Mouse (Mus musculus): Measurements from ENCODE around the gene Mtus2. TPM values are rescaled to one million over a fixed set of nuclear protein-coding genes. Genes with fewer than 3 reads are reported as not detected.

Gene Mtus2
- total and polyA plus RNA-seq, 2 experiments from 2014 or later = 33.6 to 40.4 TPM

DNA sequence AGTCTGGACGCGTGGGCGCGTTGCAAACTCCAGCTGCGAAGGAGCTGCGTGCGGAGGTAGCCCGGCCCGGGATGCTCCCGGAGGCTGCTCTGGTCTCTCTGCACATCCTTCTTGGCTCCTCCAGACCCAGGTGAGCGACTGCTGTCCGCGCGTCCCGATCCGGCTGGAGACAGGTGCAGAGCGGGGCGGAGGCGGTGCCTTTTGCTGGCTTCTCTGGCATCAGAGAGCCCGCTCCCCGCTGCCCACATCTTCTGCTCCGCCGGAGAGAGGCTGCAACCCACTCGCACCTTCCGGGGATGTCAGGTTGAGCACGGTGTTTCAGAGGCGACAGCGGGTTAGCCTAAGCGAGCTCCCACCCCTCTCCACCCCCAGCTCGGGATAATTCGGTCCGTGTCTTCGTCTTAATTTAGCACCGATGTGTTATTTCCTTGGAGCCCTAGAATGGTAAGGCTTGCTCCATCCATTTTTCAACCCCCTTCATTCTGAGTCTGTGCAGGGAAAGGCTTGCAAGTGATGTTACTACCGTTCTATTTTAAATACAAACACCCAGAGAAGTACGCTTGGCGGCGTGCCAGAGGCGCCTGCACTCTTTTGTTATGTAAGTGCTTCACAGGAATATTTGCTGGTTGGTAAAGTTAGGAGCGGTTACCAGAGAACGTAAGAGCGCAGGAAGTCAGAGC lies 612 bp downstream of the Mtus2 start:
- Histone ChIP-seq H3K4me2 (ENCODE audit: low read depth, low read length) (peak overlapping the region; percentile 70), H3K27ac (peak overlapping the region; percentile 81), H3K9ac (replicated peaks; ENCODE audit: low read length) (peak overlapping the region; percentile 69), H3K9me3 (ENCODE audit: low read length) (no peaks in the 10 kb centered on the region), H3K4me3 (ENCODE audit: low read length) (peak overlapping the region; percentile 59), H3K27me3 (ENCODE audit: insufficient read depth, low read length) (no peaks in the 10 kb centered on the region; the same call in 1 of the 2 replicates), H3K36me3 (ENCODE audit: insufficient read depth, low read length) (no peaks in the 10 kb centered on the region), H3K4me1 (ENCODE audit: insufficient read depth, low read length) (no peaks in the 10 kb centered on the region)
- ATAC-seq (peak; percentile 48), DNase-seq (ENCODE audit: low spot score) (peak; percentile 82)
- no peak for TF ChIP-seq CTCF (IDR thresholded peaks at IDR 0.05; ENCODE audit: low read depth)
- WGBS = 2% methylated on average over 42 of the region's 42 CpGs

DNA sequence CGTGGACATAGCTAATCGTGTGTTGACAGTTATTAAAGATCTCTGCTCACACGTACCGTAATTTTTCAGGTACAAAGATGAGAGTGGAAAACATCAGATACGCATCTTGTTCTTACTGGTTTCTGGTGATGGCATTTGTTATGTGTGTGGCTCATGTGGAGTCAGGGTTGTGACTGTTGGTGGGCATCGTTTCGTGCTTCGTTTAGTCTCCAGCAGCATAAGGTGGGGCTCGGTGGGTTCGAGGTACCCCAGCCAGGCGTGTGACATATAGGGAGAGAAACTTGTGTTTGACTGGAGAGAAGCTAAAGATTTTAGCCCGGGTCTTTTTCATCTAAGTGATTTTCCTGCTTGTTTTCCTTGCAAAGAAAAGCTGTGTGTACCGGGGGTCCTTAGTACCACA lies 1.4 kb downstream of the Mtus2 start:
- TF ChIP-seq CTCF (IDR thresholded peaks at IDR 0.05; ENCODE audit: low read depth) = no peak
- H3K36me3 ChIP-seq (ENCODE audit: insufficient read depth, low read length) = no peaks in the 10 kb centered on the region
- no peaks in the 10 kb centered on the region for H3K9me3 ChIP-seq (ENCODE audit: low read length)
- H3K4me1 ChIP-seq (ENCODE audit: insufficient read depth, low read length) = no peaks in the 10 kb centered on the region
- H3K4me2 ChIP-seq (ENCODE audit: low read depth, low read length) = peak overlapping the region; percentile 70
- DNase-seq (ENCODE audit: low spot score) (no peak), ATAC-seq (no peak)
- no peaks in the 10 kb centered on the region; the same call in 1 of the 2 replicates for H3K27me3 ChIP-seq (ENCODE audit: insufficient read depth, low read length)
- peak overlapping the region; percentile 59 for H3K4me3 ChIP-seq (ENCODE audit: low read length)
- H3K27ac ChIP-seq = peak overlapping the region; percentile 81; the same call in 1 of the 2 replicates
- H3K9ac ChIP-seq (replicated peaks; ENCODE audit: low read length) = 0 out of 2 replicates have a peak overlapping the region, but pooled peaks have one; percentile 13
- 20% methylated on average over 13 of the region's 13 CpGs for WGBS

DNA sequence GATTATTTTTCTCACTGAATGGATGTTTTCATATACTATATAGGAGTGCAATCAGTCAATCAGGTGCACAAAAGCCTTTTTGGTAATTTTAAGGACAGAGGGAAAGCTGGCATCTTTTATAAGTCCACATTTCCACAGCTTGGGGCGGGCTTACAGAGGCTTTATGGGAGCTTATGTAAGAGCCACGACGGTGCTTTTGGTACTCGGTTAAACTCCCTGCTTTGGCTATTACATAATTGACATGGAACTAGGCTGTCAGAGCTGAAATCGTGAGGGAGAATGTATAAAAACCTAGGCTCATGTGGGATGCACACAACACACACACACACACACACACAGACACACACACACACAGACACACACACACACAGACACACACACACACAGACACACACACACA lies 2.0 kb downstream of the Mtus2 start:
- no peak for TF ChIP-seq CTCF (IDR thresholded peaks at IDR 0.05; ENCODE audit: low read depth)
- Histone ChIP-seq H3K4me1 (ENCODE audit: insufficient read depth, low read length) (no peaks in the 10 kb centered on the region), H3K9ac (replicated peaks; ENCODE audit: low read length) (no peak overlapping the region), H3K4me2 (ENCODE audit: low read depth, low read length) (peak overlapping the region; percentile 70), H3K9me3 (ENCODE audit: low read length) (no peaks in the 10 kb centered on the region), H3K4me3 (ENCODE audit: low read length) (peak overlapping the region; percentile 59), H3K36me3 (ENCODE audit: insufficient read depth, low read length) (no peaks in the 10 kb centered on the region), H3K27ac (no peak overlapping the region), H3K27me3 (ENCODE audit: insufficient read depth, low read length) (no peaks in the 10 kb centered on the region; the same call in 1 of the 2 replicates)
- DNase-seq (ENCODE audit: low spot score) = peak; percentile 13
- 23% methylated on average over 5 of the region's 5 CpGs for WGBS
- no peak for ATAC-seq

DNA sequence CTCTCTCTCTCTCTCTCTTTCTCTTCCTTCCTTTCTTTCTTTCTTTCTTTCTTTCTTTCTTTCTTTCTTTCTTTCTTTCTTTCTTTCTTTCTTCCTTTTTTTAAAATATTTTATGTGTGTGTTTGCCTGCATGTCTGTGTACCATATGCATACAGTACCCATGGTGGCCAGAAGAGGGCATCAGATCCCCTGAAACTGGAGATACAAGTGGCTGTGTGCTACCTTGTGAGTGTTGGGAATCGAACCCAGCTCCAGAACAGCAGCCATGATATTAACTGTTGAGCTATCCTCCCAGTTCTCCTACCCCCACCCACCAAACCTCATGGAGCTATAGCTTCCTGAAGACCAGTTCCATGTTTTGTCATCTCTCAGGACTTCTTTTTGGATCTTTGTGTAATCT lies 3.7 kb downstream of the Mtus2 start:
- no peaks in the 10 kb centered on the region; the same call in 1 of the 2 replicates for H3K27me3 ChIP-seq (ENCODE audit: insufficient read depth, low read length)
- no peaks in the 10 kb centered on the region for H3K9me3 ChIP-seq (ENCODE audit: low read length)
- no peak overlapping the region for H3K4me2 ChIP-seq (ENCODE audit: low read depth, low read length)
- 67% methylated on average over 1 of the region's 1 CpGs for WGBS
- H3K36me3 ChIP-seq (ENCODE audit: insufficient read depth, low read length) = no peaks in the 10 kb centered on the region
- peak; percentile 42 for TF ChIP-seq CTCF (IDR thresholded peaks at IDR 0.05; ENCODE audit: low read depth)
- H3K27ac ChIP-seq = no peak overlapping the region
- H3K4me3 ChIP-seq (ENCODE audit: low read length) = no peak overlapping the region
- H3K9ac ChIP-seq (replicated peaks; ENCODE audit: low read length) = no peak overlapping the region
- no peaks in the 10 kb centered on the region for H3K4me1 ChIP-seq (ENCODE audit: insufficient read depth, low read length)
- DNase-seq (ENCODE audit: low spot score) (no peak), ATAC-seq (no peak)

DNA sequence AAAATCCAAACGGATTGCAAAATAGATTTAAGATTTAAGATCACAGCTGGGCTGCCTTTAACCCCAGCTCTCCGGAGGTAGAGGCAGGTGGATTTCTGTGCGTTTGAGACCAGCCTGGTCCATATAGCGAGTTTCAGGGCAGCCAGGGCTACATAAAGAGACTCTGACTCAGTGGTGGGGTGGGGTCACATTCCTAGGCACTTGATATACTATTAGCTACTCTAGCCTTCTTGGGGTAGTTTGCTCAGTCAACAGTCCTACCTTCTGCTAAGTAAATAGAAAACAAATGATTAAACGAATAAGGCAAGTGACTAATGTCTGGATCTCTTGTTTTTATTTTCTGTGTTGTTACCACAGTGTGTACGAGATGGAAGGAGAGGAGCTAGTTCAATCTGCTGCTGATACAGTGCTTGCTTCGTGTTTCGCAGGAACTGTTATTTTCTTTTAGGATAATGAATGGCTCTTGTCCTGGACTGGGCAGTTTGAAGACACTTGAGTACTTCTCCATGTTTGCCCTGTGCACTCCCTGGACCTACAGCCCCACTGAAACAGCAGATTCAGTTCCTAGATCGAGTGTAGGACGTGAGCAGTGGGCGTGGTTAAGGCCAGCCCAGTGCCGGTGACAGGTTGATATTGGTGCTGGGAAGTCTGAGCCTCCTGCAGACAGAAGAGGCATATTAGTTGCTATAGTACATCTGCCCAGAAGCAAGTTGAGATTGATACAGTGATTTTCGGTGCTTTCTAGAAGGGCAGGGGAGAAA lies 6.9 kb downstream of the Mtus2 start:
- Histone ChIP-seq H3K4me1 (ENCODE audit: insufficient read depth, low read length) (no peaks in the 10 kb centered on the region), H3K9me3 (ENCODE audit: low read length) (no peaks in the 10 kb centered on the region), H3K4me2 (ENCODE audit: low read depth, low read length) (no peak overlapping the region), H3K9ac (replicated peaks; ENCODE audit: low read length) (no peak overlapping the region), H3K4me3 (ENCODE audit: low read length) (no peak overlapping the region), H3K27ac (no peak overlapping the region), H3K27me3 (ENCODE audit: insufficient read depth, low read length) (no peaks in the 10 kb centered on the region), H3K36me3 (ENCODE audit: insufficient read depth, low read length) (no peaks in the 10 kb centered on the region)
- TF ChIP-seq CTCF (IDR thresholded peaks at IDR 0.05; ENCODE audit: low read depth) = no peak
- ATAC-seq (no peak), DNase-seq (ENCODE audit: low spot score) (no peak)
- 77% methylated on average over 13 of the region's 13 CpGs for WGBS

DNA sequence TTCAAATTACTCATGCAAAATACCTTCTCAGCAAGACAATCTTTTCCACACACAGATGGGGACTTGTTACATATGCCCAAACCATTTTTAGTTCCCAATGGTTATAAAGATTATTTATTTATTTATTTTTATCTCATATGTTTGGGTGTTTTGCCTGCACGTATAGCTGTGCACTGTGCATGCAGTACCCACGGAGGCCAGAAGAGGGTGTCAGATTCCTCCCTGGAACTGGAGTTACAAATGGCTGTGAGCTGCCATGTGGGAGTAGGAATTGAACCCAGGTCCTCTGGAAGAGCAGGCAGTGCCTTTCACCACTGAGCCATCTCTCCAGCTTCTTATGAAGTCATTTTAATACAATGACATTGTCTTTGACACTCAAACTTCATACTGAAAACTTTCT lies 7.7 kb downstream of the Mtus2 start:
- Histone ChIP-seq H3K9me3 (ENCODE audit: low read length) (no peaks in the 10 kb centered on the region), H3K4me2 (ENCODE audit: low read depth, low read length) (no peak overlapping the region), H3K27me3 (ENCODE audit: insufficient read depth, low read length) (no peaks in the 10 kb centered on the region), H3K27ac (no peak overlapping the region), H3K4me1 (ENCODE audit: insufficient read depth, low read length) (no peaks in the 10 kb centered on the region), H3K4me3 (ENCODE audit: low read length) (no peak overlapping the region), H3K9ac (replicated peaks; ENCODE audit: low read length) (no peak overlapping the region), H3K36me3 (ENCODE audit: insufficient read depth, low read length) (no peaks in the 10 kb centered on the region)
- peak; percentile 54 for DNase-seq (ENCODE audit: low spot score)
- WGBS = 49% methylated on average over 2 of the region's 2 CpGs
- ATAC-seq = no peak
- TF ChIP-seq CTCF (IDR thresholded peaks at IDR 0.05; ENCODE audit: low read depth) = peak; percentile 66
